Mouse (Mus musculus) erythroblast, embryonic 14.5 days (primary cell): Measurements from ENCODE around the gene Tlcd2. TPM values are rescaled to one million over a fixed set of nuclear protein-coding genes. Genes with fewer than 3 reads are reported as not detected.

Experiments
- H3K27me3 ChIP-seq: 2 replicates; pipeline ENCODE4 v1.6.1; 2012; ENCODE audit warnings: inconsistent platforms; ENCODE audit not compliant: control insufficient read depth
- H3K36me3 ChIP-seq: 2 replicates; pipeline ENCODE4 v1.6.1; 2012; ENCODE audit warnings: mild to moderate bottlenecking, inconsistent platforms; ENCODE audit not compliant: control insufficient read depth
- H3K4me1 ChIP-seq: 2 replicates; pipeline ENCODE4 v1.6.1; 2012; ENCODE audit warnings: inconsistent platforms; ENCODE audit not compliant: control insufficient read depth
- H3K4me3 ChIP-seq: replicated peaks from 2 replicates; pipeline ENCODE3; 2012; ENCODE audit warnings: moderate library complexity, mild to moderate bottlenecking, inconsistent platforms
- H3K9me3 ChIP-seq: 2 replicates; pipeline ENCODE4 v1.6.1; 2012; ENCODE audit warnings: low read length, inconsistent platforms, mixed read lengths; ENCODE audit not compliant: control insufficient read depth
- GATA1 ChIP-seq: IDR thresholded peaks from 2 replicates; pipeline ENCODE4 v1.6.1; 2012; ENCODE audit warnings: low read length, inconsistent platforms, mixed read lengths
- TAL1 ChIP-seq: IDR thresholded peaks from 3 replicates; pipeline ENCODE4 v1.6.1; 2012; ENCODE audit warnings: low read length, inconsistent platforms, mixed read lengths
- polyA plus RNA-seq: library from polyadenylated mRNA; stranded (reverse); fragments of >175 nt; gene quantifications from 2 replicates; pipeline ENCODE4 v1.2.3, GENCODE M21; 2012

The Tlcd2 gene
- polyA plus RNA-seq, 1 experiment: 0.15 TPM

DNA sequence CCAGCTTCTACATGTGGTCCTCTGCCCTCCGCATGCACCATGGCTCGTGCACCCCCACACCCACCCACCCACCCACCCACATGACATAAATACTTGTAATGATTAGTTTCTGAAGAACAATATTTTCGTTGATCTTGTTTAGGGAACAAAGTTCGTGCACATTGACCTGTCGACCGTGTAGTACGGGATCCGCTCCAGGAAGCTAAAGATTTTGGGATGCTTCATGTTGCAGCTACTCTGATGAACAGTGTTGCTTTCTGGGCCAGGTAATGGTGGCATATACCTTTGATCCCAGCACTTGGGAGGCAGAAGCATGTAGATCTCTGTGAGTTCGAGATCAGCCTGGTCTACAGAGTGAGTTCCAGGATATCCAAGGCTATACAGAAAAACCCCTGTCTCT, 37.5 kb upstream of the Tlcd2 start:
- H3K9me3 ChIP-seq: no peaks in the 10 kb centered on the region
- no peaks in the 10 kb centered on the region for H3K36me3 ChIP-seq
- H3K4me3 ChIP-seq: no peak overlapping the region
- TF ChIP-seq TAL1: no peak
- no peak for TF ChIP-seq GATA1
- peaks cover 5% of the 10 kb centered on the region; the same call in 1 of the 2 replicates for H3K27me3 ChIP-seq
- H3K4me1 ChIP-seq: peaks cover 4% of the 10 kb centered on the region

DNA sequence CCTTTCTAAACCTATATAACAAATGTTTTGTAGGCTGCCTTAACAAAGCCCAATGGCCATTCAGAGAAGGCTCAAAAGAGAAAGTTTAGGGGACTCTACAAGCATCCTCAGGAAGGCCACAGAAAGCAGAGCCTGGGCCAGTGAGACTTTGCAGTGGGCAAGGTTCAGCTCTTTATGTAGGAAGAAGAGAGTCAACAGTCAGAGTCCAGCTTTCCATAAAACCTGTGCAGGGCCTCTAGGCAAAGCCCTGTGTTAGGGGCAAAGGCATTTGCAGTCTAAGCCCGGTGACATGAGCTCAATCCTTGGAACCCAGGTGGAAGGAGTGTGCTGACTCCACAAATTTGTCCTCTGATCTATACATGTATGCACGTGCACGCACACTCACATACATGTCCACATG, 37.1 kb upstream of the Tlcd2 start:
- Histone ChIP-seq H3K36me3 (no peaks in the 10 kb centered on the region), H3K27me3 (peaks cover 5% of the 10 kb centered on the region; the same call in 1 of the 2 replicates), H3K4me3 (no peak overlapping the region), H3K9me3 (no peaks in the 10 kb centered on the region), H3K4me1 (peaks cover 4% of the 10 kb centered on the region)
- TF ChIP-seq TAL1 (no peak), GATA1 (no peak)

DNA sequence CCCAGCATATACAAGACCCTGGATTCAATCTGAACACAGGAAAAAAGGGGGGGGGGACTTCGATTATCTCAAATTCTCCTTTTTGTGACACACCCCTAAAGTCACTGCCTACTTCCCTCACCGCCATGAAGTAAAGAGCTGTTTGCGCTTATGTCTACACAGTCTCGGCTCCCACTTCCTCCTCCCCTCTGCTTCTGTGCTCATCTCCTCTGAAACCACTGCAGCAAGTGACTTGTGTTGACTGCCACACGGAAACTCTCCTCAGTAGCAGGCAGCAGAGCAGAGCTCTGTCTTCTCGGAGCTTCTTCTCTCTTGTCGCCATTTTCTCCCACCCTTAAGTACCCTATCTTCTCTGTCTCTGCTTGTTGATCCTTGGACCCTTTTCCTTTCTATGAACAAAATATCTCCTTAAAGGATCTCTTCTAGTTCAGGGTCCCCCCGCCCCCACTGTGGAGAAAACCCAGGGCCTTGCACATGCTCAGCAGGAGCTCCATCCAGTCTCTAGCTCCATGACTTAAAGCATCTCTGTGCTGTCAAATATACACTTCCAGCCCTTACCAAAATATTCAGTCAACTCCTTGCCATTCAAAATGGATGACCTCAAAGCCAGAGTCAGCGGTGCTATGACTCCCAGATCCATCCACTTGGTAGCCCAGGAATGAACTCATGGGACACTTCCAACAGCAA, 32.4 kb upstream of the Tlcd2 start:
- Histone ChIP-seq H3K36me3 (peaks cover 18% of the 10 kb centered on the region), H3K27me3 (no peaks in the 10 kb centered on the region; the same call in 1 of the 2 replicates), H3K4me3 (no peak overlapping the region), H3K4me1 (peaks cover 4% of the 10 kb centered on the region), H3K9me3 (peaks cover 9% of the 10 kb centered on the region)
- no peak for TF ChIP-seq TAL1
- no peak for TF ChIP-seq GATA1

DNA sequence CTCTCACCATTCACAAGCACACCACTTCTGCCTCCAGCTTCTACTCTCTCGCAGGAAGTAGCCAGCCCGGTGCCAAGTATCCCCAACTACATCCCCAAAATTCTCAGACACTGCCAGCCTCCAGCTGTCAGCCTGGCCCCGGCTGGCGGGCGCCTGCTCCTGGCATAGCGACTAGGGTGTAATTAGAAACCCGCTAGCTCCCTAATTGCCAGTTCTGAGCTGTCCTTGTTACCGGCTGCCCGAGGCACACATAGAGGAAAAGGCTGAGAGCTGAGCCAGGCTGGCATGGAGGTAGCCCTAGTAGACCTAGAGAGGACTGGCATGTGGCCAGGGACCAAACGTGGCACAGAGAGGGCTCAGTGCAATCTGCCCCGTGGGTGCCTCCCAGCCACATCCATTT, 30.2 kb upstream of the Tlcd2 start:
- H3K9me3 ChIP-seq: peaks cover 19% of the 10 kb centered on the region
- H3K4me3 ChIP-seq: no peak overlapping the region
- no peak for TF ChIP-seq GATA1
- no peak for TF ChIP-seq TAL1
- H3K4me1 ChIP-seq: peaks cover 4% of the 10 kb centered on the region
- H3K36me3 ChIP-seq: peaks cover 38% of the 10 kb centered on the region
- no peaks in the 10 kb centered on the region; the same call in 1 of the 2 replicates for H3K27me3 ChIP-seq

DNA sequence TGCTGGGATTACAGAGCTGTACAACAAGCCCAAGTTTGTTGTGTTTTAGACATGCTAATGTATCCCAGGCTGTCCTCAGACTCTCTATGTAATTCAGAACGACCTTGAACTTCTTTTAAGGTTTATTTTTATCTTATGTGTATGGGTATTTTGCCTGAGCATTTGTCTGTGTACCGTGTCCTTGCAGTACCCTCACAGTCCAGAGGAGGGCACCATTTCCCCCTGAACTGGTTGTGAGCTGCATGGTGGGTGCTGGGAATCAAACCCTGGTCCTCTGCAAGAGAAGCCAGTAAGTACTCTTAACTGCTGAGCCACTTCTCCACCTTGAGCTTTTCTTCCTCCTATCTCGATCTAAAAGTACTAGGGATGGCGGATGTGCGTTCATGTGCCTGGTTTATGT, 27.4 kb upstream of the Tlcd2 start:
- TF ChIP-seq GATA1: no peak
- no peak for TF ChIP-seq TAL1
- H3K36me3 ChIP-seq: peaks cover 56% of the 10 kb centered on the region
- H3K27me3 ChIP-seq: no peaks in the 10 kb centered on the region; the same call in 1 of the 2 replicates

DNA sequence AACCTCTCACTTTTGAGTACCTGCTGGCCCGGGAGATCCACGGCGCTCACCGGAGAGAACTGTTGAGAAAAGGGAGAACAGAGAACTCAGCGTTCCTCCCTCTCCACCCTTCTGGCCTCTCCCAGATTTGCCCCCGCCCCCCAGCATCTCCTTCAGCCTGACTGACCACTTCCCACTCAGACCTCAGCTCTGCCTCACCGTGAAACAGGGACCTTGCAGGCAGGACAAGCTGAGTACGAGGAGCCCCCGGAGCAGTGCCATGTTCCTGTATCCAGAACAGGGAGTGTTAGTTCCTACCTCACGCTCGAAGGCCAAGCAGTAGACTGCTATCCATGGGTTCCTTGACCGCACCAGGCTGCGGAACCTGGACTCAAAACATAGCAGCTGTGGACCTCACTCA, 23.3 kb upstream of the Tlcd2 start:
- Histone ChIP-seq H3K27me3 (no peaks in the 10 kb centered on the region; the same call in 1 of the 2 replicates), H3K9me3 (peaks cover 12% of the 10 kb centered on the region), H3K4me3 (peak overlapping the region; percentile 51), H3K36me3 (peaks cover 78% of the 10 kb centered on the region), H3K4me1 (peaks cover 7% of the 10 kb centered on the region)
- no peak for TF ChIP-seq GATA1
- no peak for TF ChIP-seq TAL1

More for the DNA sequence above, 27.4 kb upstream of the Tlcd2 start:
- H3K4me3 ChIP-seq: no peak overlapping the region
- H3K4me1 ChIP-seq: no peaks in the 10 kb centered on the region; the same call in 1 of the 2 replicates
- H3K9me3 ChIP-seq: peaks cover 19% of the 10 kb centered on the region

DNA sequence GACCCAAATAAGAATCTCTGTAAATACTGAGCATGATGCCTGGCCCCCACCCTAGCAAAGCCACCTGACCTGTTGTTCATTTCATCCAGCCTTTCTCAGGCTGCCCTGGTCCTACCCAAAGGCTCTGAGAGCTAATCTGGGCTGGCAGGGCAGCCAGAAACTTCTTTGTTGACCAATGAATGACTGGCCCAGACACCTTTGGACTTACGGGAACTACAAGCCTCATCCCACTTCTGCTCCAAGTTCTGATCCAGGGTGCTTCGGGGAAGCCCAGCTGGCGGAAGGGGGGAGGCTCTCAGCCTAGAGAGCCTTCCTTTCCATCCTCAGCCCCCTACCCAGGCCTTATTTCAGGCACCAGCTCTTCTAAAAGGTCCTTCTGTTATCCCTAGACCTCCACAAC, 22.7 kb upstream of the Tlcd2 start:
- peaks cover 12% of the 10 kb centered on the region for H3K4me1 ChIP-seq
- TF ChIP-seq GATA1 (no peak), TAL1 (no peak)
- H3K36me3 ChIP-seq: peaks cover 84% of the 10 kb centered on the region
- peak overlapping the region; percentile 51 for H3K4me3 ChIP-seq
- H3K9me3 ChIP-seq: peaks cover 12% of the 10 kb centered on the region
- no peaks in the 10 kb centered on the region; the same call in 1 of the 2 replicates for H3K27me3 ChIP-seq

DNA sequence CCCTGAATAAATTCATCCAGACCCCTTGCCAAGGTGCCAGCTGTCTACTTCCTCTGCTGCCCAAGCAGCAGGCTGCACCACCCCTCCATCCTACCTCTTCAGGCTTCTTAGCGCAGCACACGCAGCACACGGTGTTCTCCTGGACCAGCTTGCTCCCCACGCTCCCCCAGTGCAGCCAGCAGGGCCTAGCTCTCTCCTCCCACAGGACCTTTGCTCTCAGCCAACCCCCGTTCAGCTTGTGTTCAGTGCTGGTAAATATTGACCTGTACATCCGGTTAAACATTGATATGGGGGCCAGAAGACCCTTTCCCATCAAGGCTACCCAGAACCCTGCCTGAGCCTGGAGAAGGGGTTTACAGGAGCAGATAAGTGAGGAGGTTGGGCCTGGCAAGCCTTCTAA, 22.2 kb upstream of the Tlcd2 start, which contains the start of gene Serpinf2:
Serpinf2 (minus strand) TSS at position 229 of the 400 bp plus-strand sequence.
- peak within 1 kb of the TSS; percentile 51 for H3K4me3 ChIP-seq
- H3K27me3 ChIP-seq: no peaks in the 10 kb centered on the region; the same call in 1 of the 2 replicates
- peaks cover 18% of the 10 kb centered on the region for H3K4me1 ChIP-seq
- no peak for TF ChIP-seq TAL1
- no peak for TF ChIP-seq GATA1
- peaks cover 85% of the 10 kb centered on the region for H3K36me3 ChIP-seq
- peaks cover 8% of the 10 kb centered on the region for H3K9me3 ChIP-seq

DNA sequence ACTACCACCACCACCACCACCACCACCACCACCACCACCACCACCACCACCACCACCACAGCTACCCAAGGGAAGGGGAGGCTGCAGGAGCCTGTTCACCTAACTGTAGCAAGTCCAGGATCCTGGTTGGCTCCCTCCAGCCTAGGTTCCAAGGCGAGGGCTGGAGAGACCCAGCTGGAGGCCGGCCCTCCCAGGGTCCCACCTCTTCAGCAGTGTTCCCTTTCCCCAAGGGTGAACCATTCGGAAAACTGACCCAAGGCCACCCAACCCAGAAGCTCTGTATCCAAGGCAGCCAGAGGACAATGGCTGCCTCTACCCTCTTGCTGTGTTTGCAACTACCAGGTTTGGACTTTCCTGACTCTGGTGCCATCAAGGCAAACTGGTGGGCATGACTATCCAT, 21.6 kb upstream of the Tlcd2 start:
- no peak for TF ChIP-seq GATA1
- TF ChIP-seq TAL1: no peak
- H3K9me3 ChIP-seq: peaks cover 2% of the 10 kb centered on the region
- peaks cover 86% of the 10 kb centered on the region for H3K36me3 ChIP-seq
- H3K27me3 ChIP-seq: no peaks in the 10 kb centered on the region
- H3K4me3 ChIP-seq: no peak overlapping the region
- peaks cover 24% of the 10 kb centered on the region for H3K4me1 ChIP-seq

DNA sequence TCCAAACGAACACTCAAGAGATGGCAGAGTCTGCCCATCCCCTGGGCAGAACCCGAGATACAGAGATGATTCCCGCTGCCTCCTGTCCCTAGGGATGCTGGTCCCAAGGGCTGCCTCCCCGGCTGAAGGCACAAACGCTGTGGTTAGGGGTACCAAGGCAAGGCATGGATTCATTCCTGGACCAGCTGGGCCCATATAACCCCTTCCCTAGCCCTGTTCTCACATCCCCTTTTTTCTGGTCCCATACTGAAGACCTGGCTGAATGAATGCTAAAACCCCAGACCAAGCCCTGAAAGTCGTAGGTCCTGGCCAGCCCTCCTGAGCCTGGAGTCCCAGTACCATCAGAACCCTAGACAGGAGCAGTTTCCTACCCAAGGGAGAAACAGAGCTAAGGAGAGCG, 20.5 kb upstream of the Tlcd2 start:
- H3K36me3 ChIP-seq: peaks cover 86% of the 10 kb centered on the region
- peaks cover 35% of the 10 kb centered on the region for H3K4me1 ChIP-seq
- TF ChIP-seq GATA1: no peak
- no peak for TF ChIP-seq TAL1
- H3K9me3 ChIP-seq: no peaks in the 10 kb centered on the region
- H3K4me3 ChIP-seq: no peak overlapping the region
- no peaks in the 10 kb centered on the region for H3K27me3 ChIP-seq
